Mouse (Mus musculus) midbrain, embryonic 14.5 days (tissue): ENCODE data around the gene Tmem132b. TPM values are rescaled to one million over a fixed set of nuclear protein-coding genes. Genes with fewer than 3 reads are reported as not detected.
A peak's percentile ranks its signal among the peaks of the same experiment; 100 is the strongest.

Experiments
- ATAC-seq: fragments of 200-750 bp; cut with Nextera tagmentation; 2 replicates; pipeline ENCODE4 v1.8.0; 2017; ENCODE audit warnings: moderate number of reproducible peaks, moderate library complexity; ENCODE audit not compliant: low FRiP score, low TSS enrichment
- DNase-seq: peaks from one replicate; pipeline ENCODE4 v3.0.0-alpha.2; 2015
- H3K27ac ChIP-seq: fragments of 300-500 bp; sonication (generic); replicated peaks from 2 replicates; pipeline ENCODE4 v1.5.1; 2014; ENCODE audit warnings: mild to moderate bottlenecking, low read depth, low read length, moderate library complexity
- H3K27me3 ChIP-seq: fragments of 300-500 bp; sonication (generic); 2 replicates; pipeline ENCODE4 v1.6.1; 2014; ENCODE audit warnings: low read length, control low read depth, mixed read lengths; ENCODE audit not compliant: control insufficient read depth, insufficient read depth
- H3K36me3 ChIP-seq: fragments of 300-500 bp; sonication (generic); 2 replicates; pipeline ENCODE4 v1.6.1; 2014; ENCODE audit warnings: low read length, control low read depth; ENCODE audit not compliant: control insufficient read depth, insufficient read depth
- H3K4me1 ChIP-seq: fragments of 300-500 bp; sonication (generic); 2 replicates; pipeline ENCODE4 v1.6.1; 2014; ENCODE audit warnings: mild to moderate bottlenecking, antibody characterized with exemption, low read length, control low read depth; ENCODE audit not compliant: control insufficient read depth, insufficient read depth
- H3K4me2 ChIP-seq: fragments of 300-500 bp; sonication (generic); 2 replicates; pipeline ENCODE4 v1.6.1; 2014; ENCODE audit warnings: mild to moderate bottlenecking, low read length, moderate library complexity
- H3K4me3 ChIP-seq: fragments of 300-500 bp; sonication (generic); replicated peaks from 2 replicates; pipeline ENCODE4 v1.5.1; 2014; ENCODE audit warnings: low read depth, low read length
- H3K9ac ChIP-seq: fragments of 300-500 bp; sonication (generic); replicated peaks from 2 replicates; pipeline ENCODE4 v1.6.1; 2014; ENCODE audit warnings: mild to moderate bottlenecking, low read length, moderate library complexity
- H3K9me3 ChIP-seq: fragments of 300-500 bp; sonication (generic); 2 replicates; pipeline ENCODE4 v1.6.1; 2016; ENCODE audit warnings: low read length, control low read depth, mixed read lengths; ENCODE audit not compliant: control insufficient read depth
- WGBS: fragments of 180-500 bp; shearing (Covaris S2); extraction: QIAGEN DNeasy Blood & Tissue Kit; methylation state at CpG from one replicate; pipeline ENCODE4 v1.1.7; 2014; 5-methylcytosine and 5-hydroxymethylcytosine counted together
- polyA plus RNA-seq: library from polyadenylated mRNA; unstranded; fragments of >200 nt; fragmentation: Nextera tagmentation; extraction: Ambion mirVana; gene quantifications from 2 replicates; pipeline ENCODE4 v1.2.1, GENCODE M21; 2014

Tmem132b gene
- polyA plus RNA-seq, 1 experiment from 2014 or later, result 4.9 TPM

GRCm38 (mm10) chr5:125685681-125686331, 154.2 kb downstream of the Tmem132b start:
- no peaks in the 10 kb centered on the region for H3K36me3 ChIP-seq
- WGBS, result 44% methylated on average over 11 of the region's 11 CpGs
- H3K4me1 ChIP-seq, result no peaks in the 10 kb centered on the region
- no peak overlapping the region for H3K9ac ChIP-seq
- ATAC-seq (no peak), DNase-seq (peak; percentile 47)
- no peak overlapping the region for H3K4me3 ChIP-seq
- no peaks in the 10 kb centered on the region for H3K9me3 ChIP-seq
- H3K27me3 ChIP-seq, result no peaks in the 10 kb centered on the region
- no peak overlapping the region for H3K27ac ChIP-seq
- no peak overlapping the region for H3K4me2 ChIP-seq

GRCm38 (mm10) chr5:125692538-125692937, 161.0 kb downstream of the Tmem132b start:
- WGBS, result 49% methylated on average over 10 of the region's 10 CpGs
- ATAC-seq, result no peak
- no peaks in the 10 kb centered on the region for H3K27me3 ChIP-seq
- 0 out of 2 replicates have a peak, but pooled peaks cover 3% of the 10 kb centered on the region for H3K4me1 ChIP-seq
- H3K36me3 ChIP-seq, result no peaks in the 10 kb centered on the region
- H3K9ac ChIP-seq, result no peak overlapping the region
- H3K9me3 ChIP-seq, result no peaks in the 10 kb centered on the region
- no peak overlapping the region for H3K4me2 ChIP-seq
- peak; percentile 37 for DNase-seq
- no peak overlapping the region for H3K27ac ChIP-seq
- no peak overlapping the region for H3K4me3 ChIP-seq

- Histone ChIP-seq H3K36me3 (no peaks in the 10 kb centered on the region), H3K4me3 (no peak overlapping the region), H3K27me3 (no peaks in the 10 kb centered on the region), H3K27ac (no peak overlapping the region), H3K9me3 (no peaks in the 10 kb centered on the region), H3K4me2 (no peak overlapping the region), H3K4me1 (no peaks in the 10 kb centered on the region), H3K9ac (no peak overlapping the region)
- DNase-seq (no peak), ATAC-seq (no peak)
- WGBS, result 79% methylated on average over 3 of the region's 3 CpGs
Observed at GRCm38 (mm10) chr5:125699395-125699794, 167.8 kb downstream of the Tmem132b start.

- no peak overlapping the region for H3K4me3 ChIP-seq
- H3K27me3 ChIP-seq, result no peaks in the 10 kb centered on the region
- ATAC-seq, result no peak
- no peak overlapping the region for H3K27ac ChIP-seq
- H3K36me3 ChIP-seq, result no peaks in the 10 kb centered on the region
- H3K9ac ChIP-seq, result no peak overlapping the region
- H3K9me3 ChIP-seq, result no peaks in the 10 kb centered on the region
- WGBS, result 96% methylated on average over 5 of the region's 5 CpGs
- DNase-seq, result no peak
- H3K4me1 ChIP-seq, result no peaks in the 10 kb centered on the region
- H3K4me2 ChIP-seq, result no peak overlapping the region
Observed at GRCm38 (mm10) chr5:125700234-125700633, 168.7 kb downstream of the Tmem132b start.

- Histone ChIP-seq H3K4me1 (no peaks in the 10 kb centered on the region), H3K4me2 (no peak overlapping the region), H3K27me3 (no peaks in the 10 kb centered on the region), H3K4me3 (no peak overlapping the region), H3K9ac (no peak overlapping the region), H3K9me3 (no peaks in the 10 kb centered on the region), H3K36me3 (no peaks in the 10 kb centered on the region), H3K27ac (no peak overlapping the region)
- WGBS, result 37% methylated on average over 8 of the region's 8 CpGs
- DNase-seq (peak; percentile 59), ATAC-seq (no peak)
Observed at GRCm38 (mm10) chr5:125705379-125705778, 173.8 kb downstream of the Tmem132b start.

GRCm38 (mm10) chr5:125709160-125709559, 177.6 kb downstream of the Tmem132b start:
- Histone ChIP-seq H3K27me3 (no peaks in the 10 kb centered on the region), H3K4me2 (no peak overlapping the region), H3K36me3 (no peaks in the 10 kb centered on the region), H3K4me1 (no peaks in the 10 kb centered on the region), H3K27ac (no peak overlapping the region), H3K9ac (no peak overlapping the region), H3K9me3 (no peaks in the 10 kb centered on the region), H3K4me3 (no peak overlapping the region)
- DNase-seq, result peak; percentile 83
- ATAC-seq, result no peak
- WGBS, result 3% methylated on average over 3 of the region's 3 CpGs

- DNase-seq, result no peak
- no peaks in the 10 kb centered on the region for H3K27me3 ChIP-seq
- no peaks in the 10 kb centered on the region for H3K9me3 ChIP-seq
- H3K4me1 ChIP-seq, result no peaks in the 10 kb centered on the region
- H3K36me3 ChIP-seq, result no peaks in the 10 kb centered on the region
- H3K9ac ChIP-seq, result no peak overlapping the region
- no peak overlapping the region for H3K4me3 ChIP-seq
- no peak for ATAC-seq
- H3K4me2 ChIP-seq, result no peak overlapping the region
- H3K27ac ChIP-seq, result no peak overlapping the region
- WGBS, result 88% methylated on average over 7 of the region's 7 CpGs
Observed at GRCm38 (mm10) chr5:125726815-125727214, 195.2 kb downstream of the Tmem132b start.

- Histone ChIP-seq H3K4me1 (no peaks in the 10 kb centered on the region), H3K9ac (no peak overlapping the region), H3K9me3 (no peaks in the 10 kb centered on the region), H3K27me3 (no peaks in the 10 kb centered on the region), H3K4me2 (no peak overlapping the region), H3K27ac (no peak overlapping the region), H3K4me3 (no peak overlapping the region), H3K36me3 (no peaks in the 10 kb centered on the region)
- no peak for ATAC-seq
- WGBS, result 88% methylated on average over 5 of the region's 5 CpGs
- DNase-seq, result no peak
Observed at GRCm38 (mm10) chr5:125727436-125727835, 195.9 kb downstream of the Tmem132b start.

GRCm38 (mm10) chr5:125727936-125728335, 196.4 kb downstream of the Tmem132b start:
- Histone ChIP-seq H3K36me3 (no peaks in the 10 kb centered on the region), H3K27me3 (no peaks in the 10 kb centered on the region), H3K9me3 (peaks cover 2% of the 10 kb centered on the region; the same call in 1 of the 2 replicates), H3K4me3 (no peak overlapping the region), H3K4me2 (no peak overlapping the region), H3K27ac (no peak overlapping the region), H3K4me1 (no peaks in the 10 kb centered on the region), H3K9ac (no peak overlapping the region)
- 91% methylated on average over 9 of the region's 9 CpGs for WGBS
- no peak for ATAC-seq
- no peak for DNase-seq
